ENCODE assay signal across 8 mouse cellular contexts in the genomic region with DNA sequence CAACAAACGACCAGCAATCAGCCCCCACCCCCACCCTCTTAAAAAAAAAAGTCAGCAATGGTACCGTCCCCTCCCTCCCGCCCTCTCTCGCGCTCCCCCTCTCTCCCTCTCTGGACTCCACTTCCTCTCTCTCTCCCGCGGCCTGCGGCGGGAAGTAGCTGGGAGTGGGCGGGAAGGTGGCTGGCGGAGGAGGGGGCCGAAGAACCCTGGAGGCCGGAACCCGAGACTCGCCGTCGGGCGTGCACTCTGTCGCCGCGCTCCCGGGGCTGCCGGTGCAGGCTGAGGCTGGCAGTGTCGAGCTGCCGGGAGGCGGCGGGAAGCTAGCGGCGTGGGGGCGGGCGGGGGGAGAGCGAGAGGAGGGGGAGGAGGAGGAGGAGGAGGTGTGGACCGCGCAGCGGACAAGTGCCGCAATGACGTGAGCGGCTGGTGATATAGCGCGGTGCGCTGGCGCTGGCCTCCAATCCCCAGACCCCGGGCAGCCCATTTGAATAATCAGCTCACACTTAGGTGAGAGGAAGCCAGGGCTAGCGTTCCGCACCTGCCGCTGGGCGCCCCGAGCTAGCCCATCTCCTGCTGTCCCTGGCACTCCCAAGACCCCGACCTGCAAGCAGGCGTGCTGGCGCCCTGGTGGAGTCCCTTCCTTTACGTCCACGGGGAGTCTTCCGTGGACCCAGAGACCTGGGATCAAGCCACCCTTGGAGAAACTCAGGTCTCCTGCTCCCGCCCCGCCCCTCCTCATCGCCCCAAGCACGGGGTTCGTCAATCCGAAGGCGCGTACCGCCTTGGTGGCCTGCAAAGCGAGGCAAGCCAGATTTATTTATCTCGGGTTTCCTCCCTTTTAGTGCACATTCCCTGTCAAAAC. TPM values are rescaled to one million over a fixed set of nuclear protein-coding genes. Genes with fewer than 3 reads are reported as not detected.
A peak's percentile ranks its signal among the peaks of the same experiment; 100 is the strongest.
DNase-seq lines count a peak whose midpoint lies in the region; ATAC-seq and TF ChIP-seq lines count a peak whose summit lies in the region.

No protein-coding gene starts in this region.

- no peak for TF ChIP-seq CTCF in E14TG2a.4 (conservative IDR thresholded peaks at IDR 0.05; ENCODE audit: low read length)

- H3K36me3 ChIP-seq in E14TG2a.4 (ENCODE audit: insufficient read depth, low read length), result no peaks in the 10 kb centered on the region
- no peaks in the 10 kb centered on the region for H3K36me3 ChIP-seq in embryonic facial prominence, embryonic 12.5 days
- no peaks in the 10 kb centered on the region for H3K36me3 ChIP-seq in intestine, embryonic 15.5 days

- no peak overlapping the region for H3K27ac ChIP-seq in embryonic facial prominence, embryonic 12.5 days
- peak overlapping the region; percentile 66; the same call in 1 of the 2 replicates for H3K27ac ChIP-seq in intestine, embryonic 15.5 days

- H3K27me3 ChIP-seq in E14TG2a.4 (ENCODE audit: insufficient read depth, low read length), result peaks cover 92% of the 10 kb centered on the region
- H3K27me3 ChIP-seq in embryonic facial prominence, embryonic 12.5 days, result peaks cover 99% of the 10 kb centered on the region
- peaks cover 81% of the 10 kb centered on the region for H3K27me3 ChIP-seq in intestine, embryonic 15.5 days (replicated peaks)

- DNase-seq in lung, postnatal 25 days (ENCODE audit: low spot score), result peak; percentile 71
- no peak for DNase-seq in layer of hippocampus, adult 8-10 months (ENCODE audit: low spot score in 2 of 2)
- no peak for DNase-seq in adrenal gland, postnatal 4 days (ENCODE audit: low spot score in 2 of 2)
- no peak for DNase-seq in layer of hippocampus, postnatal 10 days (ENCODE audit: low spot score in 2 of 2)

- H3K9me3 ChIP-seq in E14TG2a.4 (ENCODE audit: low read length), result peaks cover 5% of the 10 kb centered on the region; the same call in 1 of the 2 replicates
- H3K9me3 ChIP-seq in embryonic facial prominence, embryonic 12.5 days, result no peaks in the 10 kb centered on the region
- H3K9me3 ChIP-seq in intestine, embryonic 15.5 days, result no peaks in the 10 kb centered on the region

- peaks cover 44% of the 10 kb centered on the region for H3K4me1 ChIP-seq in E14TG2a.4 (replicated peaks; ENCODE audit: low read depth, low read length)
- peaks cover 8% of the 10 kb centered on the region; the same call in 1 of the 2 replicates for H3K4me1 ChIP-seq in embryonic facial prominence, embryonic 12.5 days
- H3K4me1 ChIP-seq in intestine, embryonic 15.5 days (replicated peaks), result peaks cover 29% of the 10 kb centered on the region; the same call in 1 of the 2 replicates

- H3K9ac ChIP-seq in embryonic facial prominence, embryonic 12.5 days, result no peak overlapping the region
- H3K9ac ChIP-seq in intestine, embryonic 15.5 days, result peak overlapping the region; percentile 5; the same call in 1 of the 2 replicates

- ATAC-seq in embryonic facial prominence, embryonic 12.5 days (ENCODE audit: insufficient number of reproducible peaks, insufficient read depth, low FRiP score, low TSS enrichment), result no peak
- peak; percentile 80 for ATAC-seq in intestine, embryonic 15.5 days
- ATAC-seq in CD4-positive, CD25-positive, alpha-beta regulatory T cell, adult 4 months, result no peak

- H3K4me3 ChIP-seq in E14TG2a.4 (replicated peaks; ENCODE audit: low read length), result peak overlapping the region; percentile 71
- H3K4me3 ChIP-seq in embryonic facial prominence, embryonic 12.5 days, result peak overlapping the region; percentile 31
- H3K4me3 ChIP-seq in intestine, embryonic 15.5 days (replicated peaks), result peak overlapping the region; percentile 42

- WGBS in embryonic facial prominence, embryonic 12.5 days, result 1% methylated on average over 49 of the region's 65 CpGs
- WGBS in intestine, embryonic 15.5 days, result 1% methylated on average over 62 of the region's 65 CpGs

- peak overlapping the region; percentile 46 for H3K4me2 ChIP-seq in embryonic facial prominence, embryonic 12.5 days (replicated peaks)
- peak overlapping the region; percentile 80 for H3K4me2 ChIP-seq in intestine, embryonic 15.5 days (replicated peaks)

RNA-seq across cellular contexts. Expression of gene Foxa2, which starts 0.6 kb away (rescaled TPM):
- 0.99 and 1.0 TPM in 2 replicates for polyA plus RNA-seq in embryonic facial prominence, embryonic 12.5 days (2016; fragmentation: Nextera tagmentation; extraction: Ambion mirVana)
- polyA plus RNA-seq in intestine, embryonic 15.5 days (2015; fragmentation: Nextera tagmentation; extraction: Ambion mirVana), result 5.4 and 5.8 TPM in 2 replicates
- not detected for total RNA-seq in layer of hippocampus, adult 8-10 months (2022)
- 1 to 10 TPM; 1.4 to 1.8 TPM for total RNA-seq in adrenal gland, postnatal 4 days (2021)
- polyA plus RNA-seq in CD4-positive, CD25-positive, alpha-beta regulatory T cell, adult 4 months (2017; shearing (Covaris generic)), result not detected
- total RNA-seq in layer of hippocampus, postnatal 10 days (2021), result not detected
